8 mouse cellular contexts compared by ENCODE assay signal in the genomic region with DNA sequence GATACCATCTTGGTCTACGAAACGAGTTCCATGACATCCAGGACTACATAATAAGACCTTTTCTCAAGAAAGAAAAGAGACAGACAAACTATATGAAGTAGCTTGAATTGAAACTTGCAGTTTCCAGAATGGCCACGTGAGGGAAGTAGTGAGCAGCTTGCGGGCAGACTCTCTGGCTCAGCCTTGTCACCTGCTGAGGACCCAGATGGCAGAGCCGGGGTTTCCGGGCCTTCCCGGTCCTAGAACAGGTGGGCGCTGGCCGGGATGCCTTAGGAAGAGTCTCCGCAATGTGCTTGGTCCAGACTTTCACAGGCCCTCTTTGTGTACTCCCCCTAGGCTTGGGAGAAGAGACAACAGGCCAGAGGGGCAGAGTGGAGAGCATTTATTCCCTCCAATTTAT. TPM values are rescaled to one million over a fixed set of nuclear protein-coding genes. Genes with fewer than 3 reads are reported as not detected.
A peak's percentile ranks its signal among the peaks of the same experiment; 100 is the strongest.
DNase-seq lines count a peak whose midpoint lies in the region; ATAC-seq and TF ChIP-seq lines count a peak whose summit lies in the region.

No protein-coding gene starts in this region.

- 4% methylated on average over 10 of the region's 10 CpGs for WGBS in hindbrain, embryonic 10.5 days
- 4% methylated on average over 10 of the region's 10 CpGs for WGBS in hindbrain, embryonic 12.5 days
- 2% methylated on average over 10 of the region's 10 CpGs for WGBS in hindbrain, postnatal 0 days
- 4% methylated on average over 10 of the region's 10 CpGs for WGBS in limb, embryonic 11.5 days
- WGBS in stomach, postnatal 0 days: 2% methylated on average over 10 of the region's 10 CpGs

- peak; percentile 77 for DNase-seq in hindbrain, embryonic 10.5 days (ENCODE audit: low spot score)
- peak; percentile 91 for DNase-seq in hindbrain, postnatal 0 days (ENCODE audit: low spot score)
- peak; percentile 90 for DNase-seq in limb, embryonic 11.5 days (ENCODE audit: low spot score)
- peak; percentile 85 for DNase-seq in naive thymus-derived CD4-positive, alpha-beta T cell, adult 2 months (ENCODE audit: low read depth)
- peak; percentile 80 for DNase-seq in stomach, postnatal 0 days (ENCODE audit: low spot score)

- TF ChIP-seq POLR2A in bone marrow macrophage, adult 2 months (IDR thresholded peaks at IDR 0.05; ENCODE audit: borderline replicate concordance, low read depth, low read length): no peak
- no peak for TF ChIP-seq POLR2A in embryonic fibroblast, embryonic 13.5 days (IDR thresholded peaks at IDR 0.05; ENCODE audit: low read depth, low read length)

- H3K9me3 ChIP-seq in hindbrain, embryonic 10.5 days: peaks cover 11% of the 10 kb centered on the region; the same call in 1 of the 2 replicates
- no peaks in the 10 kb centered on the region for H3K9me3 ChIP-seq in hindbrain, embryonic 12.5 days (replicated peaks)
- no peaks in the 10 kb centered on the region for H3K9me3 ChIP-seq in hindbrain, postnatal 0 days (ENCODE audit: low read length)
- no peaks in the 10 kb centered on the region for H3K9me3 ChIP-seq in limb, embryonic 11.5 days (ENCODE audit: control insufficient read depth, low read length)
- no peaks in the 10 kb centered on the region for H3K9me3 ChIP-seq in stomach, postnatal 0 days (ENCODE audit: control insufficient read depth, low read length)

- H3K4me2 ChIP-seq in hindbrain, embryonic 12.5 days (replicated peaks): no peak overlapping the region
- no peak overlapping the region for H3K4me2 ChIP-seq in hindbrain, postnatal 0 days (ENCODE audit: low read depth, low read length)
- H3K4me2 ChIP-seq in limb, embryonic 11.5 days (ENCODE audit: low read depth, severe bottlenecking): no peak overlapping the region
- H3K4me2 ChIP-seq in stomach, postnatal 0 days (replicated peaks; ENCODE audit: low read depth): no peak overlapping the region

- no peak overlapping the region for H3K27ac ChIP-seq in hindbrain, embryonic 10.5 days
- no peak overlapping the region for H3K27ac ChIP-seq in hindbrain, embryonic 12.5 days
- H3K27ac ChIP-seq in bone marrow macrophage, adult 2 months (ENCODE audit: insufficient read depth, low read depth, low read length): no peak overlapping the region
- H3K27ac ChIP-seq in embryonic fibroblast, embryonic 13.5 days (ENCODE audit: insufficient read depth, low read length): no peak overlapping the region
- H3K27ac ChIP-seq in hindbrain, postnatal 0 days: no peak overlapping the region
- no peak overlapping the region for H3K27ac ChIP-seq in limb, embryonic 11.5 days (replicated peaks; ENCODE audit: low read depth, low read length)
- no peak overlapping the region for H3K27ac ChIP-seq in stomach, postnatal 0 days (replicated peaks)

- H3K9ac ChIP-seq in hindbrain, embryonic 12.5 days: no peak overlapping the region
- H3K9ac ChIP-seq in hindbrain, postnatal 0 days (replicated peaks; ENCODE audit: low read length): no peak overlapping the region
- no peak overlapping the region for H3K9ac ChIP-seq in limb, embryonic 11.5 days (ENCODE audit: low read length)
- no peak overlapping the region for H3K9ac ChIP-seq in stomach, postnatal 0 days (ENCODE audit: low read length)

- H3K27me3 ChIP-seq in hindbrain, embryonic 10.5 days (ENCODE audit: insufficient read depth, poor library complexity, severe bottlenecking): peaks cover 42% of the 10 kb centered on the region
- H3K27me3 ChIP-seq in hindbrain, embryonic 12.5 days: peaks cover 27% of the 10 kb centered on the region
- no peaks in the 10 kb centered on the region for H3K27me3 ChIP-seq in hindbrain, postnatal 0 days (ENCODE audit: insufficient read depth, low read length)
- peaks cover 13% of the 10 kb centered on the region for H3K27me3 ChIP-seq in limb, embryonic 11.5 days (ENCODE audit: control insufficient read depth, insufficient read depth, low read length)
- no peaks in the 10 kb centered on the region for H3K27me3 ChIP-seq in stomach, postnatal 0 days (ENCODE audit: control insufficient read depth, insufficient read depth, low read length)

- H3K36me3 ChIP-seq in hindbrain, embryonic 10.5 days: no peaks in the 10 kb centered on the region
- no peaks in the 10 kb centered on the region for H3K36me3 ChIP-seq in hindbrain, embryonic 12.5 days
- no peaks in the 10 kb centered on the region for H3K36me3 ChIP-seq in hindbrain, postnatal 0 days (ENCODE audit: insufficient read depth, low read length)
- no peaks in the 10 kb centered on the region for H3K36me3 ChIP-seq in limb, embryonic 11.5 days (ENCODE audit: control insufficient read depth, insufficient read depth, low read length)
- H3K36me3 ChIP-seq in stomach, postnatal 0 days (ENCODE audit: control insufficient read depth, insufficient read depth, low read length): no peaks in the 10 kb centered on the region

- peak; percentile 70; the same call in 1 of the 2 replicates for TF ChIP-seq CTCF in bone marrow macrophage, adult 2 months (IDR thresholded peaks at IDR 0.05; ENCODE audit: low read depth, low read length)
- TF ChIP-seq CTCF in embryonic fibroblast, embryonic 13.5 days (IDR thresholded peaks at IDR 0.05; ENCODE audit: borderline replicate concordance, insufficient read depth, low read length): peak; percentile 72; the same call in 1 of the 2 replicates
- TF ChIP-seq CTCF in hindbrain, postnatal 0 days (IDR thresholded peaks at IDR 0.05; ENCODE audit: low read depth): peak; percentile 92
- peak; percentile 88 for TF ChIP-seq CTCF in stomach, postnatal 0 days (IDR thresholded peaks at IDR 0.05; ENCODE audit: low read depth)

- peaks cover 14% of the 10 kb centered on the region for H3K4me1 ChIP-seq in hindbrain, embryonic 10.5 days (replicated peaks)
- H3K4me1 ChIP-seq in hindbrain, embryonic 12.5 days: peaks cover 11% of the 10 kb centered on the region
- peaks cover 3% of the 10 kb centered on the region for H3K4me1 ChIP-seq in bone marrow macrophage, adult 2 months (ENCODE audit: control insufficient read depth, insufficient read depth, low read length)
- no peaks in the 10 kb centered on the region for H3K4me1 ChIP-seq in embryonic fibroblast, embryonic 13.5 days (ENCODE audit: control insufficient read depth, insufficient read depth, low read length)
- H3K4me1 ChIP-seq in hindbrain, postnatal 0 days (ENCODE audit: insufficient read depth, low read length): peaks cover 7% of the 10 kb centered on the region
- H3K4me1 ChIP-seq in limb, embryonic 11.5 days (ENCODE audit: control insufficient read depth, insufficient read depth, low read length): no peaks in the 10 kb centered on the region
- no peaks in the 10 kb centered on the region for H3K4me1 ChIP-seq in stomach, postnatal 0 days (replicated peaks; ENCODE audit: control insufficient read depth, insufficient read depth)

- TF ChIP-seq EP300 in stomach, postnatal 0 days (optimal IDR thresholded peaks at IDR 0.05): no peak

- no peak for ATAC-seq in hindbrain, embryonic 12.5 days (ENCODE audit: low FRiP score)
- ATAC-seq in hindbrain, postnatal 0 days: peak; percentile 67
- no peak for ATAC-seq in limb, embryonic 11.5 days (ENCODE audit: insufficient number of reproducible peaks, low FRiP score, low TSS enrichment, low read depth)
- no peak for ATAC-seq in stomach, postnatal 0 days (ENCODE audit: low FRiP score, low TSS enrichment)

- no peak overlapping the region for H3K4me3 ChIP-seq in hindbrain, embryonic 10.5 days
- no peak overlapping the region for H3K4me3 ChIP-seq in hindbrain, embryonic 12.5 days
- H3K4me3 ChIP-seq in bone marrow macrophage, adult 2 months (ENCODE audit: insufficient read depth, low read length): no peak overlapping the region
- no peak overlapping the region for H3K4me3 ChIP-seq in embryonic fibroblast, embryonic 13.5 days (ENCODE audit: insufficient read depth, low read length)
- H3K4me3 ChIP-seq in hindbrain, postnatal 0 days (ENCODE audit: low read length): no peak overlapping the region
- H3K4me3 ChIP-seq in limb, embryonic 11.5 days (ENCODE audit: low read depth, low read length): no peak overlapping the region
- no peak overlapping the region for H3K4me3 ChIP-seq in stomach, postnatal 0 days (ENCODE audit: low read depth, low read length)

RNA-seq across cellular contexts. Expression of a gene that starts 3.7 kb away (rescaled TPM):
- polyA plus RNA-seq in hindbrain, embryonic 10.5 days (2016; fragmentation: Nextera tagmentation; extraction: Ambion mirVana): 3.9 and 5.2 TPM in 2 replicates
- 8.5 and 9.2 TPM in 2 replicates for polyA plus RNA-seq in hindbrain, embryonic 12.5 days (2016; fragmentation: Nextera tagmentation; extraction: Ambion mirVana)
- 1.9 and 2.3 TPM in 2 replicates for polyA plus RNA-seq in bone marrow macrophage, adult 2 months (2012; ENCODE audit: insufficient read depth, insufficient read length, missing spikeins)
- polyA plus RNA-seq in embryonic fibroblast, embryonic 13.5 days (2011; ENCODE audit: insufficient read length, low read depth, missing spikeins): not detected in 2 replicates
- 93.7 and 109 TPM in 2 replicates for total RNA-seq in hindbrain, postnatal 0 days (2014; rRNA removed)
- polyA plus RNA-seq in hindbrain, postnatal 0 days (2015; fragmentation: Nextera tagmentation; extraction: Ambion mirVana): 22.0 and 22.8 TPM in 2 replicates
- 0.34 and 0.51 TPM in 2 replicates for polyA plus RNA-seq in limb, embryonic 11.5 days (2014; fragmentation: Nextera tagmentation; extraction: Ambion mirVana)
- 0.70 and 0.92 TPM in 2 replicates for polyA plus RNA-seq in stomach, postnatal 0 days (2015; fragmentation: Nextera tagmentation; extraction: Ambion mirVana)

RNA-seq across cellular contexts. Expression of a gene that starts 19.6 kb away (rescaled TPM):
- polyA plus RNA-seq in hindbrain, embryonic 10.5 days (2016; fragmentation: Nextera tagmentation; extraction: Ambion mirVana): 124 and 135 TPM in 2 replicates
- polyA plus RNA-seq in hindbrain, embryonic 12.5 days (2016; fragmentation: Nextera tagmentation; extraction: Ambion mirVana): 101 and 104 TPM in 2 replicates
- polyA plus RNA-seq in bone marrow macrophage, adult 2 months (2012; ENCODE audit: insufficient read depth, insufficient read length, missing spikeins): 30.5 and 35.4 TPM in 2 replicates
- 30.4 and 36.4 TPM in 2 replicates for polyA plus RNA-seq in embryonic fibroblast, embryonic 13.5 days (2011; ENCODE audit: insufficient read length, low read depth, missing spikeins)
- total RNA-seq in hindbrain, postnatal 0 days (2014; rRNA removed): 144 and 175 TPM in 2 replicates
- 66.9 and 69.4 TPM in 2 replicates for polyA plus RNA-seq in hindbrain, postnatal 0 days (2015; fragmentation: Nextera tagmentation; extraction: Ambion mirVana)
- 130 and 133 TPM in 2 replicates for polyA plus RNA-seq in limb, embryonic 11.5 days (2014; fragmentation: Nextera tagmentation; extraction: Ambion mirVana)
- 44.8 and 47.6 TPM in 2 replicates for polyA plus RNA-seq in stomach, postnatal 0 days (2015; fragmentation: Nextera tagmentation; extraction: Ambion mirVana)
